Mouse (Mus musculus) left cerebral cortex, postnatal 10 days (tissue): ENCODE results near the gene Mc1r. TPM values are rescaled to one million over a fixed set of nuclear protein-coding genes. Genes with fewer than 3 reads are reported as not detected.
A peak's percentile ranks its signal among the peaks of the same experiment; 100 is the strongest.
"Not testable (repeated sequence)": the region's sequence is repeated elsewhere in the genome, so short reads cannot be mapped to it uniquely, and the experiment has no call there.

Experiments
- DNase-seq, 2 experiments: peaks; one replicate each; pipeline ENCODE4 v3.0.0; 2021 to 2022; ENCODE audit warnings: low spot score in 2 of 2, mixed read lengths in 1 of 2; ENCODE audit errors: extremely low spot score in 1 of 2
- intact Hi-C: fragments of 180-260 bp; cut with DNase I; formaldehyde crosslinking; loops from one replicate; pipeline ENCODE4 v1.15.1; 2025
- total RNA-seq, 2 experiments: library from RNA; stranded (reverse); gene quantifications; 2 replicates each; pipeline ENCODE4 v1.2.3; 2021

Gene Mc1r
- total RNA-seq, 2 experiments from 2014 or later: not detected

- peak in 1 of 2 experiments; percentile 75 for DNase-seq
- intact Hi-C loops: no loop called here
Measured at GRCm38 (mm10) chr8:123410049-123410587, 3.2 kb downstream of the Mc1r start.

- intact Hi-C loops: no loop called here
- DNase-seq: no peak
Measured at GRCm38 (mm10) chr8:123410788-123411187, 3.9 kb downstream of the Mc1r start.

- intact Hi-C loops: no loop called here
Measured at GRCm38 (mm10) chr8:123411246-123411645, 4.3 kb downstream of the Mc1r start, which contains the start of gene Tubb3. Gene Tubb3, plus strand, starts transcription at chr8:123411424.

GRCm38 (mm10) chr8:123411781-123412327, 4.9 kb downstream of the Mc1r start:
- intact Hi-C loops: no loop called here

More at GRCm38 (mm10) chr8:123411246-123411645, 4.3 kb downstream of the Mc1r start, which contains the start of gene Tubb3:
- peak; percentile 88 to 90 for DNase-seq

GRCm38 (mm10) chr8:123412560-123413170, 5.8 kb downstream of the Mc1r start:
- DNase-seq: peak; percentile 69 to 86
- intact Hi-C loops: no loop called here

More at GRCm38 (mm10) chr8:123411781-123412327, 4.9 kb downstream of the Mc1r start:
- DNase-seq: peak in 1 of 2 experiments; percentile 63

- no peak for DNase-seq
- intact Hi-C loops: no loop called here
Measured at GRCm38 (mm10) chr8:123414255-123414654, 7.3 kb downstream of the Mc1r start.

GRCm38 (mm10) chr8:123414997-123415696, 8.2 kb downstream of the Mc1r start:
- intact Hi-C loops, DNase-seq: not testable (repeated sequence)

- intact Hi-C loops: no loop called here
- DNase-seq: no peak
Measured at GRCm38 (mm10) chr8:123415967-123416943, 9.3 kb downstream of the Mc1r start.

GRCm38 (mm10) chr8:123416944-123417555, 10.1 kb downstream of the Mc1r start:
- intact Hi-C loops: no loop called here
- no peak for DNase-seq

GRCm38 (mm10) chr8:123419711-123420110, 12.8 kb downstream of the Mc1r start:
- DNase-seq: no peak
- intact Hi-C loops: no loop called here

- intact Hi-C loops: no loop called here
- DNase-seq: no peak
Measured at GRCm38 (mm10) chr8:123420525-123421281, 13.8 kb downstream of the Mc1r start.

GRCm38 (mm10) chr8:123421325-123421724, 14.4 kb downstream of the Mc1r start:
- DNase-seq: no peak
- intact Hi-C loops: no loop called here

GRCm38 (mm10) chr8:123422056-123422780, 15.3 kb downstream of the Mc1r start:
- intact Hi-C loops: no loop called here
- DNase-seq: peak; percentile 73 to 81

GRCm38 (mm10) chr8:123422781-123423159, 15.9 kb downstream of the Mc1r start:
- intact Hi-C loops: no loop called here

GRCm38 (mm10) chr8:123423441-123423840, 16.5 kb downstream of the Mc1r start, which contains the start of gene Def8:
Gene Def8, plus strand, starts transcription at chr8:123423527.
- no peak for DNase-seq
- intact Hi-C loops: no loop called here

More at GRCm38 (mm10) chr8:123422781-123423159, 15.9 kb downstream of the Mc1r start:
- DNase-seq: no peak

GRCm38 (mm10) chr8:123426511-123427509, 19.9 kb downstream of the Mc1r start:
- DNase-seq: no peak
- intact Hi-C loops: no loop called here
